Mouse (Mus musculus): ENCODE measurements around the gene Tmem60.
A peak's percentile ranks its signal among the peaks of the same experiment; 100 is the strongest.

The Tmem60 gene

DNA sequence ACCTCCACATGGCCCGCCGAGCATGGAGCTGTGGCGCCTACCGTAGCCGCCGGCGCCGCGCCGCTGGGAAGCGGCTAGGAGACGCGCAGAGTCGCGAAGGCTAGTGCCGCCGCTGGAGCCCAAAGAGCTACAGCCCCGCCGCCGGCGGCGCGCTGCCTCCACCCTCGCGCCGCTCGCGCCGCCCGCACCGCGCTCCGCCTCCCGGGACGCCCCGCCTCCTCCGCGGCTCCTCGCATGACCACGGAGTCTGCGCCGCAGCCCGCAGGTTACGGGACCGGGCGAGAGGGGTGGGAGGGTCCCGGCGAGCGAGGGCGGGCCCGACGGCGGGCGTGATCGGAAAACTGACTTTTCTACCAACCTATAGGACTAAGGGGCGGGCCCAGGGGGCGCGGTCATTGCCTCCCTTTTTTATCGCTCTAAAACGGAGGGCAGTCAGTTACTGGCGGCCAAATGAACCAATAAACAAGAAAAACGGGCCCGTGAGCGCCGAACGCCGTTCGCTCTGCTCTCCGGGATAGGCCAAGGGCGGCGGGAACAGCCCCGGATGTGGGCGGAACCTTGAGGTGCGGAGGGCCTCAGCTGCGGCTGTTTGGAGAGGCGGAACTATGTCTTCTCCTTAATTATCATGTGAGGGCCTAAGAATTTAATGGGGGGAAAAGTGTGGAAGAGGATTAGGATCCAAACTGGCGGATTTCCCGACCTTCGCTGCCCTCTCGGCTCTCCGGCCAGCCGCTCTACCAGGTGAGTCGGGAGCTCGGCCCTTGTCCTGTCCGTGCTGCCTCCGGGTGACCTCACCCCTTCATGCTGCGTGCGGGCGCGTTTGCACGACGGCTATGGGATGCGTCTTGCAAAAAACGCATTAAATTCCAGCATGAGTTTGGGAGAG is at the start of gene Tmem60, which contains the start of gene Phtf2:
Gene Tmem60 (plus strand): TSS at position 277 of the 886 bp plus-strand sequence.
Gene Phtf2 (minus strand): TSS at position 210 of the 886 bp plus-strand sequence.
- peak; percentile 99 for DNase-seq (ENCODE audit: low spot score)

DNA sequence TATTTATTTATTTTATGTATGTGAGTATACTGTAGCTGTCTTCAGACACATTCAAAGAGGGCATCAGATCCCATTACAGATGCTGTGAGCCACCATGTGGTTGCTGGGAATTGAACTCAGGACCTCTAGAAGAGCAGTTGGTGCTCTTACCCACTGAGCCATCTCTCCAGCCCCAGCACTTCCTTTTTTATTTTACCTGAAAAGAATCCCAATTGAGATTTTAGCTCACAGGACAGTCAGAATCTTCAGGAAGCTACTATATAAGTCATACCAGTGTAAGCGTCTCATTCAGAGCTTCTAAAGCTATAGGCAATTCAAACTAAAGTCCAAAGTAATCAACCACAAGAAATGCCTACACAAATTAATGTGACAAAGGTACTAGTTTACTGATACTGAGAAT is 47.6 kb upstream of the Tmem60 start:
- DNase-seq (ENCODE audit: low spot score) = no peak

DNA sequence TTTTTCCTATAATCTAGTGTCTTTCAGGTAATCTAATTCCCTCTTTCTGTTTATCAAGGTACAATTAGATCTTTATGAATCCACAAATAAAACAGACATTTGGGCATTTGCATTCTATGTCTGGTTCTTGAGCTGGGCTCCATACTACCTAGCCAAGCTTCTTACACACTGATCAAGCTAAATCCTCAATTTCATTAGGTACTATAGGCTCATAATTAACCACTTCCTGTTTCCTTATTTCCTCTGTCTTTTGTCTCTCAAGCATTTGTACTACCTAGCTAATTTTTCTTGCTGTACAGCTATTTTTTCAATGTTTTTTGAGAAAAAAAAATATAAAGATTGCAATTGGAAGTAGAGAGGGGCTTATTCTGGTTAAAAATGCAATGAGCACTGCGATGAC is 44.9 kb upstream of the Tmem60 start:
- no peak for DNase-seq (ENCODE audit: low spot score)

DNA sequence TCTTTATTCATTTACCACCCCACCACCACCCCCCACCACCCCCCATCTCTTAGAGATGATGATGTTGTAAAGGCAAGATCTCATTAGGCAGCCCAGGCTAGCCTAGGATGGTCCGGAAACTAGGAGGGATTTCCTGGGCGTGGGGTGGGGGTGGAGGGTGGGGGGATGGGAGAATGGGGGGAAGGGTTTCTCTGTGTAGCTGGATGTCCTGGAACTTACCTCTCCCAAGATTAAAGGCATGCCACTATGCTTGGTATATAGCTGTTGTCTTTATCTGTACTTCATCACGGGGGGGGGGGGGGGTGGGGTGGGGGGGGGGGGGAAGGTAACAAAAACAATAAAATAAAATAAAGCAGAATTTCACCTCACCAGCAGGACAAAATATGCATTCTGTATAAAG is 38.6 kb upstream of the Tmem60 start:
- DNase-seq (ENCODE audit: low spot score) = no peak

DNA sequence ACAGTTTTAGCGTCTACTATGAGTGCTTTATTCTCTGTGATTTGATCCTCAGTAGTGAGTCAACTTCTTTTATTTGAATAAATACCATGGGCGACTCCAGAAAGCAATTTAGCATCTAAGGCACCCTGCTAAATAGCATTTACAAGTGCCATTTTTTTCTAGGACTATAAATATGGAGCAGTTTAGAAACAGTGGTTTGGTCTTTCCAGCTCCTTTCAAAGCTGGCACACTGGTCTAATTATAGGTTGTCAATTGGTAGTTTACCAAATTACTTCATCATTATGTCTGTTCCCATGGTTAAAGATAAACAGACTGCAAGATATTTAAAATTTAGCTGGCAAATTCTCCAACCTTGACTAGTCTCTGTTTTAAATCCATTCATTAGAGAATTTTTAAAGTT is 38.2 kb upstream of the Tmem60 start:
- DNase-seq (ENCODE audit: low spot score) = no peak

DNA sequence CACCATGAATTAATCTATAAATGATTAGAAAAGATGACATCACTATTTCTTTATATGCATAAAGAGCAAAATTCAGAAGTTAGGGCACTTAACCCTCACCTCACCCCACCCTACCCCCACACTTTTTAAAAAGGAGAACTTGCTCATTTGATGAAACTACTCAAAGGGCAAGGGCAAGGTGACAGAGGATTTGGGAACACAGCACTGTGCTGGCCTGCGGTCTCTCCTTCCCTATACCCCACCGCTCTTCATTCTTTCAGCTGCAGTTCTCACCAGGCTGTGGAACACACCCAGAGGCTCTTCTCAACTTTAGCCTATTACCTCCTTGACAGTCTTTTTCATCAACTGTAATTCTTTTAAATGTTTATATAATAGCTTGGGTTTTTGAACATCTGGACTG is 35.0 kb upstream of the Tmem60 start:
- no peak for DNase-seq (ENCODE audit: low spot score)

DNA sequence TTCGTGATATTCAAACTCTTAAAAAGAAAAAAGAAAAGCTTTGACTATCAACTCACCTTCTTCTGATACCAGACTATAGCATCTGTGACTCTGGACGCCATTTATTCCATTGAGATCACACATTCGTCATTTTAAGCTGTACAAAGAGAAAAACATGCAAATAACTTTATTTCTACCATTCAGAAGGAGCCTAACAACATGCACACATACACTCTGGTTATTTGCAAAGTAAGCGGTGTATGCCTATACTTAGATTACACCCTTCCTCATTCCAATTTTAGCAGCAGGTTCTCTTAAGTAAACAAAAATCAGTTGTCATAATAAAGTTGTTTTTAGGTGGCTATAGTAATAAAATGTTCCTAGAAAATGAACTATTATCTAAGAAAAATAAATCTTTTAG is 26.9 kb upstream of the Tmem60 start:
- no peak for DNase-seq (ENCODE audit: low spot score)

DNA sequence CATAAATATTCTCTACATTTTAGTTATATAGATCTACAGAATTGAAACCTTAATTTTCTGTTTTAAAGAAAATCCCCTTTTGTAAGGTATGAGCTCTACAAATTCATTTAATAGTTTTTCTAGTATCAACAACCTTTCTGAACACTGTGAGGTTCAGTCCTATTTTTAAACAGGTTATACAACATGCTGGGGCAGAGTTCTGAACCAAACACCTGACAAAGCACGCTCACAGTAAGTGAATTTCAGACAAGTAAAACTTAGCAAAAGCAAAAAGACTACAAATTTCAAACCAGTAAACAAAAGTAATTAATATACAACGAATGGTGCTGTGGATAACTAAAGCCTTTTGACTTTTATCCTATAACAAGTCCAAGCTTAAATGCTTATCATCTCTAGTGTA is 23.6 kb upstream of the Tmem60 start:
- DNase-seq (ENCODE audit: low spot score) = no peak

DNA sequence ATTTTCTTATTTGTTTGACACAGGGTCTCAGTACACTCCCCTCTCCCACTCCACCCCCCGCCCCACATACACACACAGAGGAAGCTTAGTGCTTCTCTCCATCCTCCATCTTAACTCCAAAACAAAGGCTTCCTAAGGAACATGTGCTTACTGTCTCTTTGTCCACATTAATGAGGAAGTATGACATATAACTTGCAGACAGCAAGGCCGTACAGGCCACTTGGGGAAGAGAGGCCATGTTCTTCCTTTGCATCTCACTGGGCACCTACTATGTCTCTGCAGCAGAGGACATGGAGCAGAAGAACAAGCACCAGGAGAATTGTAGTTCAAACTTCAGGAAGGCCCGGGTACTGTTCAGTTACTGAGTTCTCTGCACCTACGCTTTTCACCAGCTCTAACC is 21.4 kb upstream of the Tmem60 start:
- DNase-seq (ENCODE audit: low spot score) = no peak

DNA sequence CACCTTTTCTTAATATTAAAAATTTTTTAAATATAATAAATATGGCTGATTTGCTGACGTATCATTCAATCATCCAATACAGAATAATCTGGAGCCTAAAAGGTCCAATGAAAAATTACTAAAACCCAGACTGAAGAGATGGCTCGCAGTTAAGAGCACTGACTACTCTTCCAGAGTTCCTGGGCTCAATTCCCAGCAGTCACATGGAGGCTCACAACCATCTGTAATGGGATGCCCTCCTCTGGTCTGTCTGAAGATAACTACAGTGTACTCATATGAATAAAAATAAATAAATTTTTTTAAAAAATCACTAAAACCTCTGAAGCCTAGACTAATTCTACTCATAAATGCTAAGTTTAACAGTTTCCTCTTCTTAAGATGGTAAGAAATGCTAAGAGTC is 20.1 kb upstream of the Tmem60 start:
- no peak for DNase-seq (ENCODE audit: low spot score)

DNA sequence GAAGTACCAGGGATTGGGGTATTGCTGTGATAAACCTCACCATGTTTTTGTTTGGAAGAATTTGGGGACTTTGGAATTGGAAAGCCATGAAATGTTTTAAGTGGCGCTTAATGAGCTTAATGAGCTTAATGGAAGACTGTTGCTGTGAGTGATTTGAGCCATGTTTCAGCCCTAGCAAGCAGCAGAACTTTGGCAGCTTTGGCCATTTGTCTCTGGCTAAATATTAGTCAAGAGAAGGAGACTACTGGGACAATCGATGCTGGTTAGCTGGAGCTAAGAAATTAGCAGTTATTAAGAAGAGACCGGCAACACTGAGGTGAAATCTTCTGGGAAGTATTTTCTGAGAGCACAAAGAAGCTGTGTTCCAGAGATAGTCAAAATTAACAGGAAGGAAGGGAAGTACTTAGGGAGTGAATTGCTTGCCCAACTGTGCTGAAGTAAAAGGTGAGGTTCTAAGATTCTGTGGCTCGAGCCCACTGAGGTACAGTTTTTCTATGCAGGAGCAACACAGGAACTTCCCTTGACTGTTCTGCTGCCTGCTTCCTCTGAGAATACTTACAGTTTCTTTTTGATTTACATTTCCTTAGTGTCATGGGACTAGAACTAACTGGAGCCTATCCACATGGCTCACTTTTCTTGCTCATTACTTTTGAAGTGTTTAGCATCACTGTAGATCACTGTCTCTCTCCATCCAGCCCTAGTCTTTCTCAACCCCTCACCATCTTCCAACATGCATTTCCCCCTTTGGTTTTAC is 17.6 kb upstream of the Tmem60 start:
- no peak for DNase-seq (ENCODE audit: low spot score)

DNA sequence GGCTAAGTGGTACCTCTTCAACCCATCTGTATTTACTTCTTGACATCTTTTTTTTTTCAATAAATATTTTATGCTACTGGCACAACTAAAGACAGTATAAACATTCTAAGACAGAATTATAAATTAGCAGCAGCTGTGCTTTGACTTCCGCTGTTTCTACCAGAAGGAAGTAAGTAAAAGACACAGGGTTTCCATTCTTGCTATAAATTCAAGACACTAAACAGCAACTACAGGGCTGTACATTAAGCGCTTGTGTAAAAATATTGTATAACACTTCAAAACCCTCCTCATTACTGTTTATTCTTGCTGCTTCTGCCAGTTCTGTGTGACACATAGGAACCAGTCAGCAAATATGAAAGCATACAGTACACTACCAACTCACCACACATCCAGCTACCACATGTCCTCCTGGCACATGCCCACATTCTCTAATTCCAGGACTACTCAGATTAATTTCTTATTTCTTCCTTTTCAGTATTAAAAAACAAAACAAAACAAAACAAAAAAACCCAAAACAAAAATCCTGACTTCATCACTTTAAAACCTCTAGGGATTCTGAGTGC is 16.7 kb upstream of the Tmem60 start:
- DNase-seq (ENCODE audit: low spot score) = no peak

DNA sequence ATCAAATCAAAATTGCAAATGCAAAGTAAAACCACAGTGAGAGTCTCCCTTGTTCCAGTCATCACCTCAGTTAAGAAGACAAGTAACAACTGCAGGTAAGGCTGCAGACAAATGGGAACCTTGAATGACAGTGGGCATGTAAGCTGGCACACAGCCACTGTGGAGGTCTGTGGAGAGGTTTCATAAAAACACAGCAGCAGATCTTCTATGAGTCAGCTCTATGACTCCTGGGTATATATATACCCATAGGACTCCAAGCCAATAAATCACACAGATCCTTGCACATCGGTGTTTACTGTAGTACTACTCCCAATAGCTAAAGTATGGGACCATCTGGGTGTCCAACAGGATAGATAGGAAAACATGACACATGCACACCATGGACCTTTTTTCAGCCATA is 8.8 kb upstream of the Tmem60 start:
- DNase-seq (ENCODE audit: low spot score) = no peak

DNA sequence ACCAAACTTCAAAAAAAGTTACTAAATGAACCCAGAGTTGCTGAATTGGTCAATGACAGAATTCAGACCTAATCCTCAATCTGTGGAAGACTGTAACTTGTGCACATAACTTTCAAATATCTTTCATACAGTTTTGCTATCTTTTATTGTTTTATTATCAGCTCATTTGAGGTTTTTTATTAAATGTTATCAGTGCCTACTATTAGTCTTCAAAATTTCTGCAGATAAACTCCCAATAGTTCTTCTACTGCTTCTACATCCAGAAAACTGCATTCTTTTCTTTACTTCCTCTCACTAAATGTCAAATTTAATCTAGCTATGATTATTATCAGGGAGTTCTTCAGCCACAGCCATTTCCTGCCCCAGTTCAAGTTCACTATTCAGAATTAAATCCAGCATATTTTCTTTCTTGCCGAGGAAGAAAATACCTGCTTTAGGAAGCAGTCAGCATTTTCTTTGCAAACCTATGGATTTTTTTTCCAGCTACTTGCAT is 5.0 kb upstream of the Tmem60 start:
- DNase-seq (ENCODE audit: low spot score) = no peak

DNA sequence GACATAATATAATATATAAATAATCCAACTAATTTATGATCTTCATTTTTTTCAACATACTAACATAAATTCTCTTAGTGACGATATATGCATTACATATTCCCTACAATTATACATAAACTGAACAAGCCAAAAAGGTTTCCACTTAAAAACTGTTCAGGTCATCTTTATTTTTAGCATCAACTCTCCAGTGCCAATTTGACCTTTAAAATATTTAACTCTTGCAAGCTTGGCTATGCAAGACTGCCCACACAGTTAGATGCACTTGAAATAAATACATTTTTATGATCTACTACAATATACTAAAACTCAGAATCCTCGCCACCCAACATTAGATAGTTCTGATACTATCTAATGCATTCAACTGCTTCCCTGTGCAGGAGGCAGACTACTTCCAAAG is 1.6 kb upstream of the Tmem60 start:
- no peak for DNase-seq (ENCODE audit: low spot score)

DNA sequence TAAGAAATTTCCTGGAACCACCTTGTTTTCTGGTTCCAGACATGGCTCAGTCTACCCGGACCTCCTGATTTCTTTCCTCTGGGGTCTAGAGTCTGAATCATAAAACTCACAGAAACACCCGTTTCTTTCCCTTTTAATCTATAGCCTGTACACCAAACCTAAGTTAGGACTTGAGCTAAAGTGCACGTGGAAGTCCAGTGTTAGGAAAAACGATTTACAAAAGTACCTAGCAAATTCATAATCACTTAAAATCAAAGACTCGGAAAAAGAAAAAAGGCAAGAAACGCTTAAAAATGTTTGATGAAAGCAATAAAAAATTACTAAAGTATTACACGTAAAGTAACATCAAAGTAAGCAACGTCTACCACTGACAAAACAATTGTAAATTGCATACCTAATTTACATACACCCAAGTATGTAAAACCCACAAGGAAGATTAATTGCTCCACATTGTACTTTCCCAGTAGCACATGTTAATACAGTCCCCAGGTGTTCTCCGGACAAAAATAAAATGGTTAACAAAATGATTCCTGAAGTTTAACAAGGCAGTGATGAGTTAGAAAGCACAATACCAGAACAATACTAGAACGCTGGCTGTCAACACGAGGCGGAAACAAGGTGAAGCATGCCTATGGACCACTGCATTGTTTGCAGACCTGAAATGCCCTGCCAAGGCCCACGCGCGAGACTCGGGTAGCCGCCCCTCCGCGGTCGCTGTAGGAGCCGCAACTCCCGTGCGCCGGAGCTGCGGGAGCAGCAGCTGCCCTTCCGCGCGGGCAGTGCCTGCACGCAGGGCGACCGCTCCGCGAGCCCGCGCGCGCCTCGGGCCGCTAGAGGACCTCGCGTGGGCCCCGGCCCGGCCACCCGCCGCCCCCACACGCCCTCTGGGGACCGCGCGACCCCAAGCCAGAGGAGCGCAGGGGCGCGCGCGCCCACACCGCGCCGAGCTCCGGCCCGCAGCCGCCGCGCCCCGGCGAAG is 905 bp upstream of the Tmem60 start:
- DNase-seq (ENCODE audit: low spot score) = peak; percentile 72

DNA sequence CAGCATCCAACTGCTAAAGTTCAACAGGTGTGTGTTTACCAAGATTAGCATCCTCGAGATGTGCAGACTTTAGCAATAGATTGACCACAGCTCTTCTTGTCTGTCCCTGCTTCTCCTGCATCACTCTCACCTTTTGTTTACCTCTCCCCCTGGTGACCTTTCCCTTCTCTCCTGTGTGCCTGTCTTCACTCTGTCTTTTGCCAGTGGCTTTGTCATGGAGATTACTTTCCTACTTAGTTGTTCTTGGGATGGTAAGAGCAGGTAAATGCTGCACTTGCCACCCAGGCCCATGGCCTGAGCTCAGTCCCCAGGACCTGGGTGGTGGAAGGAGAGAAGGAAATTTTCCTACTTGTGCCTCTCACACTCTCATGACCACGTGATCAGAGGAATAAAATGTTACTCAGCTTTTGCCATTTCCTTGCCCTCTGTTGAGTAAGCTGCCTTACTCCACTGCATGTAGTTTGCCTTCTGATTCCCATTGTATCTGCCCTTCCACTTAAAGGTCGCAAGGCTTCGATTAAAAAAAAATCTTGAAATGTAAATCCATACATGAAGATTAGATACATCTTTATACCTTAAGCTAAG is 2.1 kb downstream of the Tmem60 start:
- DNase-seq (ENCODE audit: low spot score) = no peak

DNA sequence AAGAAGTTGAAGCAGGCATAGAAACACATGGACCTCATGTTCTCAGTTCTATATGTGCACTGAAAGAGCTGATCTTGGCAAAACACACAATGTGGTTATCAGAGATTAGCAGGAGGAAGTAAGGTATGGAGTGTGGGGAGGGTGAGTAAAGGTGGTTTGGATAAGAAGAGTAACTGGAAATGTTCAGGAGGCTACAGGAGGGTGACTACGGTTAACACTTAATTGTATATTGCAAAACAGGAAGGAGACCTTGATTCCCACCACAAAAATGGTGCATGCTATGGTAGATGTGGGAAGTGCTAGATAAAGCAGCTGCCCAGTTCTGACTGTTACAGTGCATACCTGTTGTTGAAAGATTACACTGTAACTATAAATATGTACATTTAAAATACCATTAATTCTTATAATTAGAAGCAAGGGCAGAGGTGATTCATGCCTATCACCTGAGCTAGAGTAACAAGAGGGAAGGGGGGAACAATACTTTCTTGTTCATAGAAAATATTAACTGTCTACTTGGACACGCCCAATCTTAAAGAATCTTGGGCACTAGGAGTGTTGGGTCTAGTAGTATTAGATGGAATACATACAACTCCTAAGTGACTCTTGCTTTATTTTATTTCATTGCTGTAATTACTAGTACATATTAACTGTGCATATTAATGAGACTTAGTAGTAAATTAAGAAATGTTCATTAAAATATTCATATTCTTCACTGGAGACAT is 15.6 kb downstream of the Tmem60 start:
- no peak for DNase-seq (ENCODE audit: low spot score)

DNA sequence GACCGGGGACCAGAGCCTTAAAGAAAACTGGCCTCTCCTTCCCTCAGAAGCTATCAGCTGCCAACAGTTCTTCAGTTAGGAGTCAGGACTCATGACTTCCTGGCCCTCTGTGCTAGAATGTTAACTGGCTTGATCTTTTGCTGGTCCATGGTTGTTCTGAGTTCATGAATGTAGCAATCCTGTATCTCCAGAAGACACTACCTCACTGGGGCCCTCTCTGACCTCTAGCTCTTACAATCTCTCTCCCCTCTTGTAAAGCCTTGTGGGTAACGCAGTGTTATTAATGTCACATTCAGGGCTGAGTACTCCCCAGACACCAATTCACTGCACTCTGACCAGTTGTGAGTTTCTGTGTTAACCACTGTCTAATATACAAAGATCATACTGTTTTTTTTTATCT is 22.7 kb downstream of the Tmem60 start:
- DNase-seq (ENCODE audit: low spot score) = no peak

DNA sequence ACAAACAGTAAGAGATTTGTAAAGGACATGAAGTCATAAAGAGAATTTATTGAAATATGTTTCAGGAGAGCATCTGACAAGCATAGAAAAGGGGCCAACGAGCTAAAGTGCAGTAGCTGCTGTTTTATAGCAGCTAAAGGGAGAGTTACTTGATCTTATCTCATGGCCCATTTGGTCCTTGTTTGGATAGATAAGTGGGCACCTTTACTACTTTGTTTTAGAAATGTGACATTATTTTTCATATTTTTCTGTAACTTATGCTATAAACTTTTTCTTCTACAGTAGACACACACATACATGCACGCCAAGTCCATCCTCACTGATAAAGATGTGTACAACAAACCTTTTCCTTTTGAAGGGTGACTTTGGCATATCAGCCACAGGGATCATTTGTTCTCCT is 23.4 kb downstream of the Tmem60 start:
- no peak for DNase-seq (ENCODE audit: low spot score)

DNA sequence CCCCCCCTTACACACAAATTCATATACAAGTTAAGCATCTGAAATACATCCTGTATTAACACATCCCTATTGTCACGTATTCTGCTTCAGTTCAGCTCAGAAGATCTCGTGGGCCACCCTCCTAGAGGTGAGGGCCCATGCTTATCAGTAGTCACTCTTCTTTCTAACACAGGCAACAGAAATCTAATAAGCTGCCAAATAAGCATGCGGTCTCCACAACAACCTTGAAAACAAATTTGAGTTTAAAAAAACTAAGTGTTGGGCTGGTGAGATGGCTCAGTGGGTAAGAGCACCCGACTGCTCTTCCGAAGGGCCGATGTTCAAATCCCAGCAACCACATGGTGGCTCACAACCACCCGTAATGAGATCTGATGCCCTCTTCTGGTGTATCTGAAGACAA is 24.2 kb downstream of the Tmem60 start:
- no peak for DNase-seq (ENCODE audit: low spot score)

All from testis, postnatal 10 days (tissue).